Mouse (Mus musculus): Measurements from ENCODE around the gene Zfp280d. TPM values are rescaled to one million over a fixed set of nuclear protein-coding genes. Genes with fewer than 3 reads are reported as not detected.
"Not testable (repeated sequence)": the region's sequence is repeated elsewhere in the genome, so short reads cannot be mapped to it uniquely, and the experiment has no call there.

Gene Zfp280d
- polyA plus RNA-seq, 1 experiment = 52.3 TPM

- TF ChIP-seq POLR2A (IDR thresholded peaks at IDR 0.05; ENCODE audit: low read depth, low read length) = no peak
- no peak for TF ChIP-seq CTCF (IDR thresholded peaks at IDR 0.05; ENCODE audit: borderline replicate concordance, insufficient read depth, low read length)
- no peak overlapping the region for H3K4me3 ChIP-seq (ENCODE audit: insufficient read depth, low read length)
- H3K4me1 ChIP-seq (ENCODE audit: control insufficient read depth, insufficient read depth, low read length) = no peaks in the 10 kb centered on the region
- no peak overlapping the region for H3K27ac ChIP-seq (ENCODE audit: insufficient read depth, low read length)
Measured at GRCm38 (mm10) chr9:72390321-72391077, 115.8 kb downstream of the Zfp280d start.

- H3K4me1 ChIP-seq (ENCODE audit: control insufficient read depth, insufficient read depth, low read length) = no peaks in the 10 kb centered on the region
- no peak overlapping the region for H3K4me3 ChIP-seq (ENCODE audit: insufficient read depth, low read length)
- TF ChIP-seq POLR2A (IDR thresholded peaks at IDR 0.05; ENCODE audit: low read depth, low read length) (no peak), CTCF (IDR thresholded peaks at IDR 0.05; ENCODE audit: borderline replicate concordance, insufficient read depth, low read length) (no peak)
- H3K27ac ChIP-seq (ENCODE audit: insufficient read depth, low read length) = no peak overlapping the region
Measured at GRCm38 (mm10) chr9:72392686-72393085, 118.0 kb downstream of the Zfp280d start.

- Histone ChIP-seq H3K27ac (ENCODE audit: insufficient read depth, low read length) (no peak overlapping the region), H3K4me1 (ENCODE audit: control insufficient read depth, insufficient read depth, low read length) (no peaks in the 10 kb centered on the region), H3K4me3 (ENCODE audit: insufficient read depth, low read length) (no peak overlapping the region)
- TF ChIP-seq CTCF (IDR thresholded peaks at IDR 0.05; ENCODE audit: borderline replicate concordance, insufficient read depth, low read length) (no peak), POLR2A (IDR thresholded peaks at IDR 0.05; ENCODE audit: low read depth, low read length) (no peak)
Measured at GRCm38 (mm10) chr9:72393238-72393637, 118.6 kb downstream of the Zfp280d start.

GRCm38 (mm10) chr9:72393869-72394341 is 119.2 kb downstream of the Zfp280d start:
- no peak overlapping the region for H3K4me3 ChIP-seq (ENCODE audit: insufficient read depth, low read length)
- no peak overlapping the region for H3K27ac ChIP-seq (ENCODE audit: insufficient read depth, low read length)
- H3K4me1 ChIP-seq (ENCODE audit: control insufficient read depth, insufficient read depth, low read length) = no peaks in the 10 kb centered on the region
- TF ChIP-seq POLR2A (IDR thresholded peaks at IDR 0.05; ENCODE audit: low read depth, low read length) = no peak
- no peak for TF ChIP-seq CTCF (IDR thresholded peaks at IDR 0.05; ENCODE audit: borderline replicate concordance, insufficient read depth, low read length)

- Histone ChIP-seq H3K4me3 (ENCODE audit: insufficient read depth, low read length) (no peak overlapping the region), H3K27ac (ENCODE audit: insufficient read depth, low read length) (no peak overlapping the region), H3K4me1 (ENCODE audit: control insufficient read depth, insufficient read depth, low read length) (peaks cover 6% of the 10 kb centered on the region; the same call in 1 of the 2 replicates)
- no peak for TF ChIP-seq CTCF (IDR thresholded peaks at IDR 0.05; ENCODE audit: borderline replicate concordance, insufficient read depth, low read length)
- TF ChIP-seq POLR2A (IDR thresholded peaks at IDR 0.05; ENCODE audit: low read depth, low read length) = no peak
Measured at GRCm38 (mm10) chr9:72400121-72400520, 125.5 kb downstream of the Zfp280d start.

GRCm38 (mm10) chr9:72401769-72402168 is 127.1 kb downstream of the Zfp280d start:
- peak; percentile 5; the same call in 1 of the 2 replicates for TF ChIP-seq CTCF (IDR thresholded peaks at IDR 0.05; ENCODE audit: borderline replicate concordance, insufficient read depth, low read length)
- not testable (repeated sequence) for H3K4me3 ChIP-seq (ENCODE audit: insufficient read depth, low read length); H3K27ac ChIP-seq (ENCODE audit: insufficient read depth, low read length); H3K4me1 ChIP-seq (ENCODE audit: control insufficient read depth, insufficient read depth, low read length)

GRCm38 (mm10) chr9:72403421-72403820 is 128.8 kb downstream of the Zfp280d start:
- Histone ChIP-seq H3K27ac (ENCODE audit: insufficient read depth, low read length) (no peak overlapping the region), H3K4me3 (ENCODE audit: insufficient read depth, low read length) (no peak overlapping the region), H3K4me1 (ENCODE audit: control insufficient read depth, insufficient read depth, low read length) (peaks cover 6% of the 10 kb centered on the region; the same call in 1 of the 2 replicates)
- TF ChIP-seq POLR2A (IDR thresholded peaks at IDR 0.05; ENCODE audit: low read depth, low read length) = no peak
- no peak for TF ChIP-seq CTCF (IDR thresholded peaks at IDR 0.05; ENCODE audit: borderline replicate concordance, insufficient read depth, low read length)

GRCm38 (mm10) chr9:72404446-72404845 is 129.8 kb downstream of the Zfp280d start:
- H3K4me1 ChIP-seq (ENCODE audit: control insufficient read depth, insufficient read depth, low read length) = peaks cover 6% of the 10 kb centered on the region; the same call in 1 of the 2 replicates
- no peak overlapping the region for H3K4me3 ChIP-seq (ENCODE audit: insufficient read depth, low read length)
- no peak overlapping the region for H3K27ac ChIP-seq (ENCODE audit: insufficient read depth, low read length)
- TF ChIP-seq CTCF (IDR thresholded peaks at IDR 0.05; ENCODE audit: borderline replicate concordance, insufficient read depth, low read length) (no peak), POLR2A (IDR thresholded peaks at IDR 0.05; ENCODE audit: low read depth, low read length) (no peak)

- TF ChIP-seq POLR2A (IDR thresholded peaks at IDR 0.05; ENCODE audit: low read depth, low read length) = no peak
- no peak for TF ChIP-seq CTCF (IDR thresholded peaks at IDR 0.05; ENCODE audit: borderline replicate concordance, insufficient read depth, low read length)
- Histone ChIP-seq H3K4me1 (ENCODE audit: control insufficient read depth, insufficient read depth, low read length) (peaks cover 9% of the 10 kb centered on the region; the same call in 1 of the 2 replicates), H3K27ac (ENCODE audit: insufficient read depth, low read length) (no peak overlapping the region), H3K4me3 (ENCODE audit: insufficient read depth, low read length) (no peak overlapping the region)
Measured at GRCm38 (mm10) chr9:72404934-72405333, 130.3 kb downstream of the Zfp280d start.

GRCm38 (mm10) chr9:72405882-72406638 is 131.4 kb downstream of the Zfp280d start:
- H3K4me3 ChIP-seq (ENCODE audit: insufficient read depth, low read length) = no peak overlapping the region
- H3K4me1 ChIP-seq (ENCODE audit: control insufficient read depth, insufficient read depth, low read length) = peaks cover 2% of the 10 kb centered on the region; the same call in 1 of the 2 replicates
- TF ChIP-seq CTCF (IDR thresholded peaks at IDR 0.05; ENCODE audit: borderline replicate concordance, insufficient read depth, low read length) (no peak), POLR2A (IDR thresholded peaks at IDR 0.05; ENCODE audit: low read depth, low read length) (no peak)
- H3K27ac ChIP-seq (ENCODE audit: insufficient read depth, low read length) = no peak overlapping the region

All from embryonic fibroblast, embryonic 13.5 days (primary cell).